Mouse (Mus musculus) heart, postnatal 0 days (tissue): ENCODE data around the gene Coch. TPM values are rescaled to one million over a fixed set of nuclear protein-coding genes. Genes with fewer than 3 reads are reported as not detected.
"Not testable (repeated sequence)": the region's sequence is repeated elsewhere in the genome, so short reads cannot be mapped to it uniquely, and the experiment has no call there.

Experiments
- ATAC-seq: fragments of 200-750 bp; cut with Nextera tagmentation; 2 replicates; pipeline ENCODE4 v1.8.0; 2017; ENCODE audit warnings: low read depth, moderate number of reproducible peaks, moderate library complexity; ENCODE audit not compliant: insufficient read depth
- DNase-seq: peaks from one replicate; pipeline ENCODE4 v3.0.0-alpha.2; 2016; ENCODE audit warnings: low spot score
- H3K27ac ChIP-seq: fragments of 300-500 bp; sonication (generic); 2 replicates; pipeline ENCODE4 v1.5.1; 2014; ENCODE audit warnings: low read depth, mild to moderate bottlenecking
- H3K27me3 ChIP-seq: fragments of 300-500 bp; sonication (generic); 2 replicates; pipeline ENCODE4 v1.6.1; 2014; ENCODE audit warnings: low read length, mixed read lengths; ENCODE audit not compliant: control insufficient read depth, insufficient read depth
- H3K36me3 ChIP-seq: fragments of 300-500 bp; sonication (generic); replicated peaks from 2 replicates; pipeline ENCODE4 v1.6.1; 2014; ENCODE audit warnings: low read length, mixed read lengths; ENCODE audit not compliant: control insufficient read depth, insufficient read depth
- H3K4me1 ChIP-seq: fragments of 300-500 bp; sonication (generic); 2 replicates; pipeline ENCODE4 v1.6.1; 2014; ENCODE audit warnings: antibody characterized with exemption; ENCODE audit not compliant: control insufficient read depth, insufficient read depth
- H3K4me2 ChIP-seq: fragments of 300-500 bp; sonication (generic); 2 replicates; pipeline ENCODE4 v1.6.1; 2014; ENCODE audit warnings: low read depth, mild to moderate bottlenecking, low read length, moderate library complexity
- H3K4me3 ChIP-seq: fragments of 300-500 bp; sonication (generic); 2 replicates; pipeline ENCODE4 v1.5.1; 2014; ENCODE audit warnings: low read depth, low read length
- H3K9ac ChIP-seq: fragments of 300-500 bp; sonication (generic); replicated peaks from 2 replicates; pipeline ENCODE4 v1.6.1; 2014; ENCODE audit warnings: low read depth, low read length, mixed read lengths
- H3K9me3 ChIP-seq: fragments of 300-500 bp; sonication (generic); replicated peaks from 2 replicates; pipeline ENCODE4 v1.6.1; 2016; ENCODE audit warnings: low read length; ENCODE audit not compliant: control insufficient read depth
- CTCF ChIP-seq: IDR thresholded peaks from 2 replicates; pipeline ENCODE4 v1.5.1; 2016; ENCODE audit warnings: antibody characterized with exemption, control low read depth, low read depth
- EP300 ChIP-seq: IDR thresholded peaks from 2 replicates; pipeline ENCODE4 v1.6.1; 2016; ENCODE audit warnings: antibody characterized with exemption, low read depth
- WGBS: fragments of 180-500 bp; shearing (Covaris S2); extraction: QIAGEN DNeasy Blood & Tissue Kit; methylation state at CpG from one replicate; pipeline ENCODE4 v1.1.7; 2014; 5-methylcytosine and 5-hydroxymethylcytosine counted together
- polyA plus RNA-seq: library from polyadenylated mRNA; unstranded; fragments of >200 nt; fragmentation: Nextera tagmentation; extraction: Ambion mirVana; gene quantifications from 2 replicates; pipeline ENCODE4 v1.2.1, GENCODE M21; 2015
- total RNA-seq: library from RNA; depleted of rRNA; stranded (reverse); fragments of >200 nt; gene quantifications from 2 replicates; pipeline ENCODE4 v1.2.3, GENCODE M21; 2014; ENCODE audit warnings: low replicate concordance

The Coch gene
- total and polyA plus RNA-seq, 2 experiments from 2014 or later, result 0.90 to 5.5 TPM

DNA sequence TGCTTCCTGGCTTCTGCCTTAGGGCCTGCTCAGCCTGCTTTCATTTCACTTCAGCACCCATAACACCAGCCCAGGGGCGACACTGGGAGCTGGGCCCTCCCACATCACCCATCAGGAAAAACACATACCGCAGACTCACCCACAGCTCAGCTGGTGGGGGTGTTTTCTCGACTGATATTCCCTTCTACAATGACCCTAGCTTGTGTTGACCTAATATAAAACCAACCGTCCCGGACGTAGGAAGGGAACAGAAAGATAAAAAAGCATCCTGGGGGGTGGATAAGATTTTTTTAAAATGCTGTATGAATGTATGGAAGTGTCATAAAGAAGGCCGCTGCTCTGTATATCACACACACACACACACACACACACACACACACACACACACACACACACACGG, 23.7 kb upstream of the Coch start:
- H3K27me3 ChIP-seq, result no peaks in the 10 kb centered on the region
- H3K4me2 ChIP-seq, result no peak overlapping the region
- H3K4me3 ChIP-seq, result no peak overlapping the region
- WGBS, result 73% methylated on average over 8 of the region's 8 CpGs
- ATAC-seq, result no peak
- DNase-seq, result no peak
- H3K36me3 ChIP-seq, result no peaks in the 10 kb centered on the region
- TF ChIP-seq EP300 (no peak), CTCF (no peak)
- no peak overlapping the region for H3K27ac ChIP-seq
- no peak overlapping the region for H3K9ac ChIP-seq
- H3K9me3 ChIP-seq, result no peaks in the 10 kb centered on the region
- H3K4me1 ChIP-seq, result no peaks in the 10 kb centered on the region

GRCm38 (mm10) chr12:51569944-51570343, 23.2 kb upstream of the Coch start:
- H3K27ac ChIP-seq, result no peak overlapping the region
- no peak for ATAC-seq
- no peak overlapping the region for H3K9ac ChIP-seq
- no peak overlapping the region for H3K4me3 ChIP-seq
- H3K27me3 ChIP-seq, result no peaks in the 10 kb centered on the region
- no peak for DNase-seq
- H3K36me3 ChIP-seq, result no peaks in the 10 kb centered on the region
- WGBS, result 62% methylated on average over 7 of the region's 7 CpGs
- TF ChIP-seq EP300 (no peak), CTCF (no peak)
- H3K4me1 ChIP-seq, result no peaks in the 10 kb centered on the region
- H3K4me2 ChIP-seq, result no peak overlapping the region
- no peaks in the 10 kb centered on the region for H3K9me3 ChIP-seq

DNA sequence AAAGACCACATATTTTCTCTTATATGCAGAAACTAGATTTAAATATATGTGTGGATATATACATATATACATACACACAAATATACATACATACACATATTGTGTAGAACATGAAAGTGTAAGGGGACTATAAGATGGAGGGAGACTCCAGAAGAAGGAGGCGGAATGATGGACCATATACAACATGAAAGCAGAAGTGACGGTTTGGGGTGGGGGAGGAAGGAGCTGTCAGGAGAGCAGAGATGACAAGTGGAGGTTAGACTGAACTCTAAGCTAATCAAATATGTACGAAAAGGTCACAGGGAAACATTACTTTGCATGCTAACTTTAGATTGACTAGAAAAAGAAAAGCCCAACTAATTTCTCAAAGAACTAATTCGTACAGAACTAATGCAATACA, 20.5 kb upstream of the Coch start:
- ATAC-seq (no peak), DNase-seq (no peak)
- H3K4me1 ChIP-seq, result no peaks in the 10 kb centered on the region
- H3K4me3 ChIP-seq, result no peak overlapping the region
- H3K27ac ChIP-seq, result no peak overlapping the region
- H3K36me3 ChIP-seq, result no peaks in the 10 kb centered on the region
- TF ChIP-seq CTCF, result no peak
- H3K9me3 ChIP-seq, result no peaks in the 10 kb centered on the region
- H3K27me3 ChIP-seq, result no peaks in the 10 kb centered on the region
- H3K4me2 ChIP-seq, result no peak overlapping the region
- no peak overlapping the region for H3K9ac ChIP-seq
- WGBS, result 75% methylated on average over 4 of the region's 4 CpGs

- H3K4me1 ChIP-seq, H3K4me2 ChIP-seq, DNase-seq, H3K4me3 ChIP-seq, ATAC-seq, H3K27me3 ChIP-seq, H3K9ac ChIP-seq, H3K9me3 ChIP-seq, H3K27ac ChIP-seq, H3K36me3 ChIP-seq: not testable (repeated sequence)
- WGBS, result 90% methylated on average over 2 of the region's 2 CpGs
Measured at GRCm38 (mm10) chr12:51577816-51578215, 15.3 kb upstream of the Coch start.

DNA sequence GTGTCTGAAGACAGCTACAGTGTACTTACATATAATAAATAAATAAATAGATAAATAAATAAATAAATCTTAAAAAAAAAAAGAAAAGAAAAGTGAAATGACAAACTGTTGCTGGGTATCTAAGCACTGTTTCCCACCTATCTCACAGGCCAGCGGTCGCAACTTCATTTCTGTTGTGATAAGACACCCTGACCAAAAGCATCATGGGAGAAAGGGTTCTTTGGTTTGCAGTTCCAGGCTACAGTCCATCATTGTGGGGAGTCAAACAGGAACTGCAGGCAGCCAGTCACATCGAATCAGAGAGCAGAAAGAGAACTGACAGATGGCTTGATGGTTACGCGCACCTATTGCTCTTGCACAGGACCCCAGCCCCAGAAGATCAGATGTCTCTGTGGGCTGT, 3.9 kb upstream of the Coch start:
- no peak for ATAC-seq
- H3K27ac ChIP-seq, result no peak overlapping the region
- WGBS, result 85% methylated on average over 5 of the region's 5 CpGs
- no peak overlapping the region for H3K4me2 ChIP-seq
- no peak for TF ChIP-seq EP300
- no peak for TF ChIP-seq CTCF
- H3K9me3 ChIP-seq, result peaks cover 7% of the 10 kb centered on the region; the same call in 1 of the 2 replicates
- peaks cover 4% of the 10 kb centered on the region; the same call in 1 of the 2 replicates for H3K4me1 ChIP-seq
- no peak for DNase-seq
- peaks cover 27% of the 10 kb centered on the region for H3K27me3 ChIP-seq
- no peak overlapping the region for H3K4me3 ChIP-seq
- H3K36me3 ChIP-seq, result no peaks in the 10 kb centered on the region
- H3K9ac ChIP-seq, result no peak overlapping the region

- TF ChIP-seq CTCF, result no peak
- no peak for TF ChIP-seq EP300
- DNase-seq, result no peak
- Histone ChIP-seq H3K27ac (no peak overlapping the region), H3K9me3 (no peaks in the 10 kb centered on the region), H3K4me2 (no peak overlapping the region), H3K36me3 (no peaks in the 10 kb centered on the region), H3K4me3 (no peak overlapping the region), H3K9ac (no peak overlapping the region), H3K4me1 (peaks cover 4% of the 10 kb centered on the region; the same call in 1 of the 2 replicates), H3K27me3 (peaks cover 49% of the 10 kb centered on the region)
- no peak for ATAC-seq
- 53% methylated on average over 8 of the region's 8 CpGs for WGBS
Measured at GRCm38 (mm10) chr12:51591921-51592320, 1.2 kb upstream of the Coch start.
